Mouse (Mus musculus) 416B (cell line): Measurements from ENCODE around the gene Ms4a4c.
"Not testable (repeated sequence)": the region's sequence is repeated elsewhere in the genome, so short reads cannot be mapped to it uniquely, and the experiment has no call there.

Experiments used
- DNase-seq: peaks from one replicate; pipeline ENCODE4 v3.0.0; 2011; ENCODE audit warnings: low read depth

Ms4a4c gene

DNA sequence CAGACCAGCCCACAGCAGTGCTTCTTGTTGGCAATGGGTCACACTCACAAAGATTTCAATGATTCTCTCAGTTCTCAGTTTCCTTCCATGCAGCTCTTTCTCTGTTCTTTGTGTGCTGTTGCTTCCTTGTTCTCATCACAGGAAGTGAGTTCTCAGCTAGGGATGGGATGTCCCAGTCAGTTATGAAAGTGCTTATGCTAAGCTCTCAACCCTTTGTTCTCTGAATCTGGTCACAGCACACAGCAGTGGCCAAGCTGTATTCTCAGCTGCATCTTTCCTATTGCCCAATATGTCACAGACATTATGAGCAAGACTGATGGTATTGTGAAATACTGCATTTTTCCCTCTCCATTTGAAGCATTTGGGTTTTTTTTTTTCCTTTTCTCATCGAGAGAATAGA is 60.2 kb downstream of the Ms4a4c start:
- peak; percentile 11 for DNase-seq

GRCm38 (mm10) chr19:11466471-11466870 is 61.9 kb downstream of the Ms4a4c start:
- no peak for DNase-seq

DNA sequence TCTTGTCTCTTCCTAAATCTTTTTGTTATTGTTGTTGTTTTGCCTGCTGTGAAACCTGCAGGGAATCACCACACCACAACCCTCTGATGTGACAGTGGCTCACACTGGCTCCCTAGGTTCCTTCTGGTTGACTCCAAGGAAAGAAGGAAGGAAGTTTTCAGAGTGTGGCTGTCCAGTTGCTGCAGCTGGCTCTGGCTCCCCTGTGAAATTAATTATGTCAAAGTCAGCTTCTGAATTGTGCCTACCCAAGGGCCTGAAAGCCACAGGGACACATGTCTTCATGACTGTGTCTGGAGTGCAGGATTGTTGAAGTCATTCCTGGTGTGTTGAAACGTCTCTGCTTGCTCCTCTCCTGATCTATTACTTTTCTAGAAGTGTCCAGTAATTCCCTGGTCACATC is 63.8 kb downstream of the Ms4a4c start:
- DNase-seq = not testable (repeated sequence)

- not testable (repeated sequence) for DNase-seq
These were observed 64.6 kb downstream of the Ms4a4c start, which contains the start of gene Ms4a6c for GRCm38 (mm10) chr19:11469215-11469614. Ms4a6c (plus strand) TSS chr19:11469366.
